Mouse (Mus musculus) cortical plate, adult 2 months (tissue): ENCODE measurements around the gene Senp6.
"Not testable (repeated sequence)": the region's sequence is repeated elsewhere in the genome, so short reads cannot be mapped to it uniquely, and the experiment has no call there.

Experiments used
- CTCF ChIP-seq: fragments of 200-500 bp; IDR thresholded peaks from 2 replicates; pipeline ENCODE4 v1.5.1; 2011; ENCODE audit warnings: mild to moderate bottlenecking, control low read depth, low read length; ENCODE audit not compliant: insufficient read depth; ENCODE audit errors: extremely low read depth
- POLR2A ChIP-seq: fragments of 200-500 bp; IDR thresholded peaks from 2 replicates; pipeline ENCODE4 v1.6.1; 2011; ENCODE audit warnings: mild to moderate bottlenecking, low read length, control low read depth; ENCODE audit not compliant: insufficient read depth; ENCODE audit errors: extremely low read depth

DNA sequence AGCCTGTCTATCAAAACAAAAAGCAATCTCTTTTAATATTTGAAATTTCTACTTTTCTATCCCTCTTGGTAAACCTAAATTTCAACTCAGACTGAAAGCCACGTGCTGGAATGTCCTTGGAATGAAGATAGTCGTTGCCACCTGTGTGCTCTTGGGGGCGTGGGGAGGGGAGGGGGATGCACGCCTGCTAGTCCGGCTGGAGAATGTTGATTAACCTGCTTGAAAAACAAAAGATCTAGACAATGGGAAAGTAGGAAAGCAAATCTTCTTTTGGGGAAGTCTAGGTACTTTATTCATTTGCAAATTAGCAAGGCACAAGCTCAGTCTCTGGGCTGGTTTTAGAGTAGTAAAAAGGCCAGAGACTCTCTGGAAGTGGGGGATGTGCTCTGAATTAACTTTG lies 17.4 kb upstream of the Senp6 start:
- not testable (repeated sequence) for TF ChIP-seq CTCF, POLR2A
